Mouse (Mus musculus): ENCODE measurements around the gene Hsf2bp. TPM values are rescaled to one million over a fixed set of nuclear protein-coding genes. Genes with fewer than 3 reads are reported as not detected.

The Hsf2bp gene
- polyA plus RNA-seq, 1 experiment = 34.3 TPM

DNA sequence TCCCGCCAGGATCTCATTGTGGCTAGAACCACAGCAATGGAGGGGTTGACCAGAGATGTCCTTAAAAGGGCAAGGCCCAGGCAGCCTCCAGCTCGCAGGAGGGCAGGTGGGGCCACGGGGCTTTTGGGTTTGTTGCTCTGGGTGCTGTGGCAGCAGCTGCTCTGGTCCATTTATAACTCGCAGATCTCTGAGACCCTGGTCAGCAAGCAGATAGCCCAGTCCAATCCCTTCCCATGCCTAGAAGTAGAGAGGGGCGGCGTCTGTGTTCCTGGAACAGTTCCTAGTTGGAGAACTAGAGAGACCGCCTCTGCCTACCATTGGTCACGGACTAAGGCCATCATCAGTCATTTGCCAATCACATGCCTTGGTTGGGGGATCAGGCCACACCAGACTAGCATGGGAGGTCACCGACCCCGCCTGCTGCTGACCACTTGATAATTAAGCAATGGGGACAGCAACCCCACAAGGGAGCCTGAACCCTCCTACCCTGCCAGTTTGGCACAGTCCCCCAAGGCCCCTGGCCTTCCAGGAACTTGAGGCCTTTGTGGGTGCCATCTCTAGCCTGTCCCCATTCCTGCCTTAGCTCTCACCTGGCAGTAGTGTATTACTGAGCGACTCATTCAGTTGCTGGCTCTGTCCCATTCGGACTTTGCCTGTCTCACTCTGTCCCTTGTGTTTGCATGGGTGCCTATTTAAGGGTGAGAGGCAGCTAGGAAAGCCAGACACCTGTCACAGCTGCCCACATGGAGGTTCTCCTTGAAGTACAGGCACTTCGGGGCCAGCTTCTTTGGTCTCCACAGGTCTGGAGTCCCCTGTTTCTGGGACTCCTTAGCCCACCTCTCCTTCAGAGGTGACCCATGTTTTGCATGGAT is 106.1 kb downstream of the Hsf2bp start:
- H3K4me3 ChIP-seq (ENCODE audit: control insufficient read depth, low read depth, low read length) = no peak overlapping the region
- no peaks in the 10 kb centered on the region; the same call in none of the 2 replicates for H3K4me1 ChIP-seq (ENCODE audit: control insufficient read depth, insufficient read depth, low read length)
- H3K27me3 ChIP-seq (ENCODE audit: control insufficient read depth, insufficient read depth, low read length) = no peaks in the 10 kb centered on the region
- no peaks in the 10 kb centered on the region for H3K36me3 ChIP-seq (ENCODE audit: control insufficient read depth, insufficient read depth, low read length)
- TF ChIP-seq CTCF (IDR thresholded peaks at IDR 0.05; ENCODE audit: control insufficient read depth, insufficient read depth, insufficient replicate concordance, low read depth, low read length) (no peak), POLR2A (IDR thresholded peaks at IDR 0.05; ENCODE audit: control insufficient read depth, low read depth, low read length) (no peak)
- no peak overlapping the region for H3K27ac ChIP-seq (ENCODE audit: control insufficient read depth, insufficient read depth, low read depth, low read length)

DNA sequence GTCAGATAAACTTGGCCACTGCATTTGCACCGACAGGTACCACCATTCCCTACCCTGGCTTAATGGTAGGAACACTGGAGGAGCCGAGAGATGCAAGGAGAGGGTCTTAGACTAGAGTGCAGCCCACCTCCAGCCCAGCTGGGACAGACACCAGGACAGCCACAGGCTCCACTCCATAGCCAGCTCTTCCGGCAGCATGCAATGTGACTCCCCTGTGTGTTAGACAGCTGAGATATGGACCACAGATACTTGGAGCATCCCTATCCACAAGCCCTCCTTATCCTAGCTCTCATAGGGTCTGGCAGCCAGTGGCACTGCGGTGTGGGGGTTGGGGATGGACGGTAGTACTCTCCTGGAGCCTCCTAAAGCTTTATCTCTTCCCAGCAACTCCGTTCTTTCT is 107.1 kb downstream of the Hsf2bp start:
- Histone ChIP-seq H3K4me1 (ENCODE audit: control insufficient read depth, insufficient read depth, low read length) (no peaks in the 10 kb centered on the region; the same call in none of the 2 replicates), H3K4me3 (ENCODE audit: control insufficient read depth, low read depth, low read length) (no peak overlapping the region), H3K27ac (ENCODE audit: control insufficient read depth, insufficient read depth, low read depth, low read length) (no peak overlapping the region)

DNA sequence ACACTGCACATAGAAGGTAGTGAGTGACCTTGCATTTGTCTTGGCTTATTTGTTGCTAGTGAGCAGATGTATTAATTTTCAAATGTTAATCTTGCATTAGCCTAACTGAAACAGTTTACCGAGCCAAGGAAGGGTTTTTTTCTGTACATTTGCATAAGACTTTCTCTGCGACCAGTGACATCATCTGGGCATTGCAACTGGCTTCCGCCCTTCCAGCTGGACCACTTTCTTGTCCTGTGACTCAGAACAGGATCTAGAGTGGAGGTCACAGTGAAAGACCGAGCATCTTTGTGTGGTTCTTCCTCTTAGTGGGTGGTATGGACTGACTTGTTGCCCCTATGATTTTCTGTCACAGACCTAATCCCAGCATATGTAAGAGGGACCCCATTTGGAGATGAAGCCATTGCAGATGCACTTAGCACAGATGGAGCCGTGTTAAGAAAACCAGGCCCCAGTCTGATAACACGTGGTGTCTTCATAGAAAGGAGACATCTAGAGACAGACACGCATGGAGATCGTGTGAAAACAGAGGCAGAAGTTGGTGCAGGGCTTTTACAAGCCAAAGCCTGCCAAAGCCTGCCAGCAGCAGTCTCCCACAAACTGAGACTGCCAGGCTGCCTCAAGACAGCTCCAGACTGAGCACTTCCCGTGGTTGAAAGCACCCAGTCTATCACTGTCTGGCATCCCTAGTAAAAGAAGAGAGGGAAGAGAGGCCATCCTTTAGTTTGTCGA is 108.1 kb downstream of the Hsf2bp start:
- Histone ChIP-seq H3K27me3 (ENCODE audit: control insufficient read depth, insufficient read depth, low read length) (no peaks in the 10 kb centered on the region), H3K4me1 (ENCODE audit: control insufficient read depth, insufficient read depth, low read length) (no peaks in the 10 kb centered on the region; the same call in none of the 2 replicates), H3K36me3 (ENCODE audit: control insufficient read depth, insufficient read depth, low read length) (no peaks in the 10 kb centered on the region), H3K27ac (ENCODE audit: control insufficient read depth, insufficient read depth, low read depth, low read length) (no peak overlapping the region), H3K4me3 (ENCODE audit: control insufficient read depth, low read depth, low read length) (no peak overlapping the region)
- TF ChIP-seq POLR2A (IDR thresholded peaks at IDR 0.05; ENCODE audit: control insufficient read depth, low read depth, low read length) (no peak), CTCF (IDR thresholded peaks at IDR 0.05; ENCODE audit: control insufficient read depth, insufficient read depth, insufficient replicate concordance, low read depth, low read length) (no peak)

More for the DNA sequence above, 107.1 kb downstream of the Hsf2bp start:
- TF ChIP-seq POLR2A (IDR thresholded peaks at IDR 0.05; ENCODE audit: control insufficient read depth, low read depth, low read length) (no peak), CTCF (IDR thresholded peaks at IDR 0.05; ENCODE audit: control insufficient read depth, insufficient read depth, insufficient replicate concordance, low read depth, low read length) (no peak)
- Histone ChIP-seq H3K27me3 (ENCODE audit: control insufficient read depth, insufficient read depth, low read length) (no peaks in the 10 kb centered on the region), H3K36me3 (ENCODE audit: control insufficient read depth, insufficient read depth, low read length) (no peaks in the 10 kb centered on the region)

DNA sequence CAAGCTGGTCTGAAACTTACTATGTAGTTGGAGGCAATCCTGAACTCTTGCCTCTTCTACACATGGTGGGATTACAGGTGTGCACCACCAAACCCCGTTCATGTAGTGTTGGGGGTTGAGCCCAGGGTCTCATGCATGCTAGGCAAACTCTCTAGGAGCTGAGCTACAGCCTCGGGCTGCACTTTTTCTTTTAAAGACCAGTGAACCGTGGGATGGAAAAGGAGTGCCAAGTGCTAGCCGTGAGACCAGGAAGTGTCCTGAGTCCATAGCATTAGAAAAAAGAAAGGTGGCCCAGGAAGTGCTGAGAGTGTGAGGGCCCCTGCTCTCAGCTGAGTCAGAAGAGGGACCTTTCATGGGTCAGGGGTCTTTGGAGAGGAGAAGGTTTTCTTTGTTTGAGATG is 111.9 kb downstream of the Hsf2bp start:
- no peaks in the 10 kb centered on the region for H3K4me1 ChIP-seq (ENCODE audit: control insufficient read depth, insufficient read depth, low read length)
- no peak overlapping the region for H3K4me3 ChIP-seq (ENCODE audit: control insufficient read depth, low read depth, low read length)
- no peaks in the 10 kb centered on the region for H3K27me3 ChIP-seq (ENCODE audit: control insufficient read depth, insufficient read depth, low read length)
- TF ChIP-seq CTCF (IDR thresholded peaks at IDR 0.05; ENCODE audit: control insufficient read depth, insufficient read depth, insufficient replicate concordance, low read depth, low read length) (no peak), POLR2A (IDR thresholded peaks at IDR 0.05; ENCODE audit: control insufficient read depth, low read depth, low read length) (no peak)
- no peak overlapping the region for H3K27ac ChIP-seq (ENCODE audit: control insufficient read depth, insufficient read depth, low read depth, low read length)
- H3K36me3 ChIP-seq (ENCODE audit: control insufficient read depth, insufficient read depth, low read length) = no peaks in the 10 kb centered on the region

DNA sequence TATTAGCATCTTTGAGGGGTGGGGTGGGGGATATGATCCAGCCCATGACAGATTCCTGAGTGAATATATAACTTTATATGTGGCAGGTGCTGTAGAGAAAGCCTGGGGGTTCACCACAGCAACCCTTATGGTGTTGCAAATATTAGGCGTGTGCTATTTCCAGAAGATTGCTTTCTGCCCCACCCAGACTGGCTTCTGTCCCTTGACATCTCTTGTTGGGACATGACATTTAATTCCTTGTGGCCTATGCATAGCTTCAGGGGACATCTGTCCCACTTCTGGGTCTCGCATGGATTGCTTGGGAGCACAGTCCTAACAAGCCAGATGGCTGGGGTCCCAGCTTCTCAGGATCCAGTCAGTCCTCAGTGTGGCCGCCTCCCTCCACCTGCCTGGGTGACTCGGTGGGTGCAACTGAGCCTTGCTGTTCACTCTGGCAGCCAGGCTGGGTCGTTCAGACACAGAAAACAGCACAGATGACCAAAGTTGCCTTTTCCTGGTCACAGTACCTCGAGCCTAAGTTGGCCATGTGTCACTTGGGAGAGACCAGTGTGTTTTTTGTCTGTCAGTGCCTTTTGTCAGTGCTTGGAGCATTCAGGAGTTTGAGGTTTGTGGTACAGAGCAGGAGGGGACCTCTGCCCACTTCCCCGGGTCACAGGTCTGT is 112.7 kb downstream of the Hsf2bp start:
- no peaks in the 10 kb centered on the region for H3K27me3 ChIP-seq (ENCODE audit: control insufficient read depth, insufficient read depth, low read length)
- no peaks in the 10 kb centered on the region for H3K4me1 ChIP-seq (ENCODE audit: control insufficient read depth, insufficient read depth, low read length)
- no peaks in the 10 kb centered on the region for H3K36me3 ChIP-seq (ENCODE audit: control insufficient read depth, insufficient read depth, low read length)
- no peak overlapping the region for H3K27ac ChIP-seq (ENCODE audit: control insufficient read depth, insufficient read depth, low read depth, low read length)
- H3K4me3 ChIP-seq (ENCODE audit: control insufficient read depth, low read depth, low read length) = no peak overlapping the region
- TF ChIP-seq POLR2A (IDR thresholded peaks at IDR 0.05; ENCODE audit: control insufficient read depth, low read depth, low read length) (no peak), CTCF (IDR thresholded peaks at IDR 0.05; ENCODE audit: control insufficient read depth, insufficient read depth, insufficient replicate concordance, low read depth, low read length) (no peak)

DNA sequence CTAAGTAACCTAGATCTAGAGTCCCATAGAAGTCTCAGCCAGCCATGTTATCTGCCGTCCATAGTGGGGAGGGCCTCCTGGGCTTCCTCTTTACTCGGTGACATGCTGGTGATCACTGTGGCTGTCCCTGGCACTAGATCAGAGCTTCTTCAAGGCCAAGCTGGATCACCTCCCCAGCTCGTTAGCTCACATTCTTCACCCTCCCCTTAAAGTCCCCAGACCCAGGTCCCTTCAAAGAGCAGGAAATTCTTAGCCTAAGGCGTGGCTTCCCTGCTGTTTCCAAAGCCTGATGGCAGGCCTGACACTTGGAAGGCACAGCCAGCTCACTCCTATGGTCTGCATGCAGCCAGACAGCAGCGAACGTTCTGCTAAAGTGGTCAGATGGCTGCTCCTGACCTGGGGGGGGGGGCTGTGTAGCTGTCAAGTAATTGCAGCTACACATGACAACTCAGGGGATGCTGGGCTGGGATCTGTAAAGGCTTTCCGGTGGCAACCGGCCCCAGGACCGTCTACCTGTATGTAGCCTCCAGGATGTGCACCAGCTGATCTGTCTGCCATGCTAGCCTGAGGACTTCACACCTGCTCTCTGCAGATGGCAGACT is 115.5 kb downstream of the Hsf2bp start:
- H3K27me3 ChIP-seq (ENCODE audit: control insufficient read depth, insufficient read depth, low read length) = no peaks in the 10 kb centered on the region
- H3K36me3 ChIP-seq (ENCODE audit: control insufficient read depth, insufficient read depth, low read length) = no peaks in the 10 kb centered on the region
- H3K27ac ChIP-seq (ENCODE audit: control insufficient read depth, insufficient read depth, low read depth, low read length) = no peak overlapping the region
- no peak overlapping the region for H3K4me3 ChIP-seq (ENCODE audit: control insufficient read depth, low read depth, low read length)
- H3K4me1 ChIP-seq (ENCODE audit: control insufficient read depth, insufficient read depth, low read length) = no peaks in the 10 kb centered on the region; the same call in 1 of the 2 replicates
- no peak for TF ChIP-seq POLR2A (IDR thresholded peaks at IDR 0.05; ENCODE audit: control insufficient read depth, low read depth, low read length)
- no peak for TF ChIP-seq CTCF (IDR thresholded peaks at IDR 0.05; ENCODE audit: control insufficient read depth, insufficient read depth, insufficient replicate concordance, low read depth, low read length)

Measured in testis, adult 2 months (tissue).